Mouse (Mus musculus) urinary bladder, adult 2 months (tissue): ENCODE results near the gene Abtb2. TPM values are rescaled to one million over a fixed set of nuclear protein-coding genes. Genes with fewer than 3 reads are reported as not detected.
"Not testable (repeated sequence)": the region's sequence is repeated elsewhere in the genome, so short reads cannot be mapped to it uniquely, and the experiment has no call there.

Source experiments
- DNase-seq: peaks from one replicate; pipeline ENCODE4 v3.0.0; 2022; ENCODE audit warnings: low spot score
- polyA plus RNA-seq: library from polyadenylated mRNA; depleted of rRNA; stranded (reverse); fragments of >200 nt; gene quantifications from 2 replicates; pipeline ENCODE4 v1.2.3, GENCODE M21; 2012; rRNA removed

Gene Abtb2
- 4.2 and 4.3 TPM in 2 replicates for polyA plus RNA-seq

GRCm38 (mm10) chr2:103565732-103566422, at the start of gene Abtb2:
Abtb2 (plus strand) TSS chr2:103566310.
- DNase-seq = peak; percentile 84

- DNase-seq = no peak
These were observed 49.6 kb upstream of the Abtb2 start for GRCm38 (mm10) chr2:103516472-103516871.

- DNase-seq = no peak
These were observed 40.5 kb upstream of the Abtb2 start for GRCm38 (mm10) chr2:103525596-103525995.

GRCm38 (mm10) chr2:103547132-103547531, 19.0 kb upstream of the Abtb2 start:
- peak; percentile 44 for DNase-seq

GRCm38 (mm10) chr2:103550301-103550700, 15.8 kb upstream of the Abtb2 start:
- not testable (repeated sequence) for DNase-seq

- no peak for DNase-seq
These were observed 12.1 kb upstream of the Abtb2 start for GRCm38 (mm10) chr2:103554041-103554440.

- no peak for DNase-seq
These were observed 9.8 kb upstream of the Abtb2 start for GRCm38 (mm10) chr2:103556125-103556877.

GRCm38 (mm10) chr2:103560955-103561354, 5.2 kb upstream of the Abtb2 start:
- DNase-seq = no peak

- no peak for DNase-seq
These were observed 1.6 kb upstream of the Abtb2 start for GRCm38 (mm10) chr2:103564427-103565023.

GRCm38 (mm10) chr2:103565171-103565591, 929 bp upstream of the Abtb2 start:
- DNase-seq = no peak

GRCm38 (mm10) chr2:103566423-103566712, 258 bp downstream of the Abtb2 start:
- no peak for DNase-seq

GRCm38 (mm10) chr2:103566713-103567521, 807 bp downstream of the Abtb2 start:
- peak; percentile 44 for DNase-seq

GRCm38 (mm10) chr2:103568161-103568560, 2.1 kb downstream of the Abtb2 start:
- no peak for DNase-seq

GRCm38 (mm10) chr2:103569716-103570115, 3.6 kb downstream of the Abtb2 start:
- DNase-seq = no peak

GRCm38 (mm10) chr2:103572354-103572753, 6.2 kb downstream of the Abtb2 start:
- no peak for DNase-seq

- DNase-seq = no peak
These were observed 10.3 kb downstream of the Abtb2 start for GRCm38 (mm10) chr2:103576371-103576770.

- no peak for DNase-seq
These were observed 11.9 kb downstream of the Abtb2 start for GRCm38 (mm10) chr2:103577752-103578662.

GRCm38 (mm10) chr2:103578663-103579213, 12.6 kb downstream of the Abtb2 start:
- no peak for DNase-seq

GRCm38 (mm10) chr2:103580756-103581155, 14.6 kb downstream of the Abtb2 start:
- DNase-seq = no peak

GRCm38 (mm10) chr2:103581369-103581897, 15.3 kb downstream of the Abtb2 start:
- DNase-seq = no peak
